Mouse (Mus musculus): ENCODE data around the gene Yae1d1. TPM values are rescaled to one million over a fixed set of nuclear protein-coding genes. Genes with fewer than 3 reads are reported as not detected.

The Yae1d1 gene
- polyA plus RNA-seq, 1 experiment from 2014 or later = 94.8 TPM

DNA sequence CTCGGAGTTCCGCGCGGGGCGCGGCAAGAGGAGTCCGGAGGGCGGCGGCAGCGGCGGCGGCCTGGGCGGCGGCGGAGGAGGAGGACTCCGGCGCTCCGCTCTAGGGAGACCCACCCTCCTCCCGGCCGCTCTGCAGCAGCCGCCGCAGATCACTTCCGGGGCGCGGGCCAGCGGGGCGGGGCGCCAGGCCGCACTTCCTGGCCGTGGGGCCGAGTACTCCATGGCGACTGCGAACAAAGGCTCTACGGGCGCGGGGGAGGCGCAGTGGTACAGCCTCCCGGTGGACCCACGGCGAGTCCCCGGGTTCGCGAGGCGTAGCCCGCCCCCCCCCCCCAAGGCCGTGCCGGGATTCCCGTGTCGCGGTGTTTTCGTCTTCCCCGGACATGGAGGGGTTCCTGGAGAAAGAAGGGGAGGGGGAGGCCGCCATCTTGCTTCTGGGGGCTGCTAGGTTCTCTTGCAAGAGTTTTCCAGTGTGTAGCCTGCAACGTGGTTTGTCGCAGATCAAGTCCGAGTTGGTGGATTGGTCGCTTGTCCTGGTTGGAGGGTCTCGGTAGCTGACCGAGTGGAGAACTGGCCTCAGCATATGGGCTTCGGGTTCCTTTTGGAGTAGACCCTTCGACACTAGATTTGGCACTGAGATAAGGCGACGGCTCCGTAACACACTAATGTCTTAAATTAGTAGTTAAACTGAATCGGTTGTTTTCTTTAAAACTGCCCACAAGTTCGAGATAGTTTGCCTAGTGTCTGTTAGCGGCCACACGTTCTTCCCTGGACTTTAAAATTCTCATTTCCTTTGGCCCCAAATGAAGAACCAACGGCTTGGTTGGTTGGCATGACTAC lies 48.9 kb downstream of the Yae1d1 start, which contains the start of gene Rala:
Gene Rala (minus strand): TSS at position 162 of the 840 bp plus-strand sequence.
- Histone ChIP-seq H3K4me2 (ENCODE audit: low read depth, low read length, severe bottlenecking) (peak within 1 kb of the TSS; percentile 87), H3K4me3 (ENCODE audit: low read depth, low read length) (peak within 1 kb of the TSS; percentile 87), H3K9ac (ENCODE audit: low read length) (peak within 1 kb of the TSS; percentile 89), H3K36me3 (ENCODE audit: control insufficient read depth, insufficient read depth, low read length) (no peaks in the 10 kb centered on the region), H3K27me3 (ENCODE audit: control insufficient read depth, insufficient read depth, low read length) (no peaks in the 10 kb centered on the region), H3K9me3 (ENCODE audit: control insufficient read depth, low read length) (no peaks in the 10 kb centered on the region), H3K4me1 (replicated peaks; ENCODE audit: control insufficient read depth, insufficient read depth, low read length) (0 out of 2 replicates have a peak, but pooled peaks cover 2% of the 10 kb centered on the region), H3K27ac (ENCODE audit: low read depth, low read length) (peak within 1 kb of the TSS; percentile 84)
- DNase-seq (ENCODE audit: low spot score) = peak; percentile 95
- 9% methylated on average over 58 of the region's 69 CpGs for WGBS
- peak; percentile 100 for ATAC-seq (replicated peaks; ENCODE audit: low FRiP score)

DNA sequence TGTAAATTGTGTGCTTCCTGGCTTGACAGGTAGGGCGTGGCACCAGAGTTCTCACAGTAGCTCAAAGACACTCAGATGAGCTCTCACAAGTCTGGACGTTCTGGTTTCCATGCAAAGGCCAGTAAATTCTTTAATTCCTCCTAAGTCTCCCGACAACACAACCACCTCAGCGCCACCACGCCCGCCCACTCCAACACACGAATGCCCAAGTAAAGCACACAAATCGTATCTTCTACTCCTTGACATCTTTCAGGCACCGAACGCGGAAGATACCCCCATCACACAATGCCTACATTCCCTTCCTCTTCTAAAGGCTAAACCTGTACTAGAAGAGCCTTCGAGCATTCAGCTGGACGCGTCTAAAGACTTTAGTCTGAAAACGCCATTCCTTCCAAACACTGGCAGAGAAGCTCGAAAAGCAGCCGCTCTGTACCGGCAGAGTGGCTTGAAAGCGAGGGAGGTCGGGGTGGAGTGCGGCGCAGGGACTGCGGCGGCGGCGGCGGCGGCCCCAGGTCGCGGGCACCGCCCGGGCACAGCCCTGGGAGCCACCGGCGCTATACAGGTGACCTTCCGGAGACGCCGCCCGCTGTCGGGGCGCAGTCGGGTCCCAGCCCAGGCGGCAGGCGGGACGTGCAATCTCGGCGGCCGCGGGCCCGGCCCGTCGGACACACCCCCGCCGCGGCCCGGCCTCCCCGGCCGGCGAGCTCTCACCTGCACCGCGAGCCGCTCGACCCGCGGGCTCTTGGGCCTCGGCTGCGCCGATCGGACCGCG lies 49.7 kb downstream of the Yae1d1 start:
- under 1% methylated on average over 58 of the region's 70 CpGs for WGBS
- peak overlapping the region; percentile 87 for H3K4me2 ChIP-seq (ENCODE audit: low read depth, low read length, severe bottlenecking)
- DNase-seq (ENCODE audit: low spot score) = no peak

DNA sequence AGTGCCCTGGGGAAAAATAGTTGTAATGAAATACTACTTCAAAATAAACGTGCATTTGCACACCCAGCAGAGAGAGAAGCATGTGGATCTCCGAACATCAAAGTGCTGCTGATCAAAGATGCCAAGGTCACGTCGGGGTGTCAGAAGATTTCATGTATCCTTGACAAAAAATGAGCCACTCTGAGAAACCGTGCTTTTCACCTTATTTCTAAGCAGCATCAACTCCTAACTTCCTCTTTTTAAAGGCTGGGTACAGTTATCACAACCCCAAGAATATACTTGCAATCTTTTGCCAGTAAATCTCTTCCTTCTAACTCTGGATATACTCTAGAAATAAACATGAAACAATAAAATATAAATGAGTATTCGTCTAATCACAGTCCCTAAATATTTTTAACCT lies 50.8 kb downstream of the Yae1d1 start:
- H3K4me2 ChIP-seq (ENCODE audit: low read depth, low read length, severe bottlenecking) = no peak overlapping the region
- WGBS = 80% methylated on average over 6 of the region's 6 CpGs
- 0 out of 2 replicates have a peak, but pooled peaks cover 2% of the 10 kb centered on the region for H3K4me1 ChIP-seq (replicated peaks; ENCODE audit: control insufficient read depth, insufficient read depth, low read length)
- no peak overlapping the region for H3K27ac ChIP-seq (ENCODE audit: low read depth, low read length)
- no peaks in the 10 kb centered on the region for H3K9me3 ChIP-seq (ENCODE audit: control insufficient read depth, low read length)
- H3K4me3 ChIP-seq (ENCODE audit: low read depth, low read length) = no peak overlapping the region
- ATAC-seq (replicated peaks; ENCODE audit: low FRiP score) (no peak), DNase-seq (ENCODE audit: low spot score) (no peak)
- no peak overlapping the region for H3K9ac ChIP-seq (ENCODE audit: low read length)
- no peaks in the 10 kb centered on the region for H3K27me3 ChIP-seq (ENCODE audit: control insufficient read depth, insufficient read depth, low read length)
- H3K36me3 ChIP-seq (ENCODE audit: control insufficient read depth, insufficient read depth, low read length) = no peaks in the 10 kb centered on the region

More for the DNA sequence above, 49.7 kb downstream of the Yae1d1 start:
- Histone ChIP-seq H3K9ac (ENCODE audit: low read length) (peak overlapping the region; percentile 89), H3K36me3 (ENCODE audit: control insufficient read depth, insufficient read depth, low read length) (no peaks in the 10 kb centered on the region), H3K27me3 (ENCODE audit: control insufficient read depth, insufficient read depth, low read length) (no peaks in the 10 kb centered on the region), H3K4me3 (ENCODE audit: low read depth, low read length) (peak overlapping the region; percentile 87), H3K27ac (ENCODE audit: low read depth, low read length) (peak overlapping the region; percentile 74), H3K9me3 (ENCODE audit: control insufficient read depth, low read length) (no peaks in the 10 kb centered on the region), H3K4me1 (replicated peaks; ENCODE audit: control insufficient read depth, insufficient read depth, low read length) (0 out of 2 replicates have a peak, but pooled peaks cover 2% of the 10 kb centered on the region)
- peak; percentile 81 for ATAC-seq (replicated peaks; ENCODE audit: low FRiP score)

Other genes with a start within 250 kb of the Yae1d1 start
- gene Cdk13, start 188.3 kb downstream of the Yae1d1 start, polyA plus RNA-seq (2014; fragmentation: Nextera tagmentation; extraction: Ambion mirVana) = 19.0 and 20.6 TPM in 2 replicates
- gene Rala, start 49.1 kb downstream of the Yae1d1 start, polyA plus RNA-seq (2014; fragmentation: Nextera tagmentation; extraction: Ambion mirVana) = 124 and 129 TPM in 2 replicates